Mouse (Mus musculus) cortical plate, adult 2 months (tissue): ENCODE results near the gene Baiap2. TPM values are rescaled to one million over a fixed set of nuclear protein-coding genes. Genes with fewer than 3 reads are reported as not detected.

ENCODE experiments used
- H3K27ac ChIP-seq: fragments of 200-500 bp; 2 replicates; pipeline ENCODE4 v1.5.1; 2012; ENCODE audit warnings: low read length, control low read depth, inconsistent platforms; ENCODE audit not compliant: insufficient read depth
- H3K4me1 ChIP-seq: fragments of 200-500 bp; 2 replicates; pipeline ENCODE4 v1.6.1; 2011; ENCODE audit warnings: low read length; ENCODE audit not compliant: control insufficient read depth, insufficient read depth
- H3K4me3 ChIP-seq: fragments of 200-500 bp; 2 replicates; pipeline ENCODE4 v1.5.1; 2011; ENCODE audit warnings: mild to moderate bottlenecking, low read length, control low read depth; ENCODE audit not compliant: insufficient read depth
- CTCF ChIP-seq: fragments of 200-500 bp; IDR thresholded peaks from 2 replicates; pipeline ENCODE4 v1.5.1; 2011; ENCODE audit warnings: mild to moderate bottlenecking, control low read depth, low read length; ENCODE audit not compliant: insufficient read depth; ENCODE audit errors: extremely low read depth
- POLR2A ChIP-seq: fragments of 200-500 bp; IDR thresholded peaks from 2 replicates; pipeline ENCODE4 v1.6.1; 2011; ENCODE audit warnings: mild to moderate bottlenecking, low read length, control low read depth; ENCODE audit not compliant: insufficient read depth; ENCODE audit errors: extremely low read depth
- polyA plus RNA-seq: library from polyadenylated mRNA; depleted of rRNA; stranded (reverse); fragments of >200 nt; gene quantifications from 2 replicates; pipeline ENCODE4 v1.2.3, GENCODE M21; 2012

Baiap2 gene
- polyA plus RNA-seq, 1 experiment, result 253 TPM

DNA sequence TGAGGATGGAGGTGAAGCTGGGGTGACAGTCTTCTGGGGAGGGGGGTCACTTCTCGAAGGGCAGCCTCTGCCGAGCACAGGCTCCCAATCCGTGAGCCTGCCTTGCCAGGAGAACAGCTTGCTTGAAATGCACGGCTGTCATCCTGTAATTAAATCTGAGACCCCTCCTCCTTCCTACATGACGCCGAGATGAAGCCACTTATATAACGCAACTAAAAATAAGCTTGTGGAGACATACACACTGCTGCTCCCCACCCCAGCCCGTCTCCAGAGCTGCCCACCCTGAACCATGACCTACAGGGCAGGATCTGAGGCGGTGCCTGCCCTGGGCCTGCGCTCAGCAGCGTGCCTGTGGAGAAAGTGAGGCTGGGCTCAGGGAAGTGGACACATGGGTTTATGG, 2.4 kb upstream of the Baiap2 start:
- TF ChIP-seq CTCF (no peak), POLR2A (peak; percentile 78)
- H3K4me1 ChIP-seq, result peaks cover 16% of the 10 kb centered on the region

DNA sequence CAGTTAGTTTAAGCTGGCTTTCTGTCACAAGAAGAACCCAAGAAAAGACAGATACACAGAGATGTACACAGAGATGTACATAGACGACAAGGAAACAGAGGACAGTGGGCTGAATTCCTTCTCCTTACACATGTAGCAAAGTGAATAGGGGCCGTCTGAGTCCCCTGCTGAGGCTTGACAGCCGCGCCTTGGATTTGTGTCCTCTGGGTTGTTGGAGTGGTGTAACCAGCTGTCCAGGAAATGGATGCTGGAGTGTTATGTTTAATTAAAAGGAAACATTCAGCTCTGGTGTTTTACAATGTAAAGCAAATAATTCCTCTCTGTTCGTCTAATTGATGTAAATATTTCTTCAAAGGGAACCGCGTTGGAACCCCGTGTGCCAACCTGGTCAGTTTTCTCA, 769 bp upstream of the Baiap2 start:
- Histone ChIP-seq H3K4me1 (peaks cover 17% of the 10 kb centered on the region), H3K27ac (peak overlapping the region; percentile 27), H3K4me3 (peak overlapping the region; percentile 79)
- no peak for TF ChIP-seq POLR2A
- no peak for TF ChIP-seq CTCF

More for the DNA sequence above, 2.4 kb upstream of the Baiap2 start:
- Histone ChIP-seq H3K4me3 (peak overlapping the region; percentile 79; the same call in 1 of the 2 replicates), H3K27ac (peak overlapping the region; percentile 98)

DNA sequence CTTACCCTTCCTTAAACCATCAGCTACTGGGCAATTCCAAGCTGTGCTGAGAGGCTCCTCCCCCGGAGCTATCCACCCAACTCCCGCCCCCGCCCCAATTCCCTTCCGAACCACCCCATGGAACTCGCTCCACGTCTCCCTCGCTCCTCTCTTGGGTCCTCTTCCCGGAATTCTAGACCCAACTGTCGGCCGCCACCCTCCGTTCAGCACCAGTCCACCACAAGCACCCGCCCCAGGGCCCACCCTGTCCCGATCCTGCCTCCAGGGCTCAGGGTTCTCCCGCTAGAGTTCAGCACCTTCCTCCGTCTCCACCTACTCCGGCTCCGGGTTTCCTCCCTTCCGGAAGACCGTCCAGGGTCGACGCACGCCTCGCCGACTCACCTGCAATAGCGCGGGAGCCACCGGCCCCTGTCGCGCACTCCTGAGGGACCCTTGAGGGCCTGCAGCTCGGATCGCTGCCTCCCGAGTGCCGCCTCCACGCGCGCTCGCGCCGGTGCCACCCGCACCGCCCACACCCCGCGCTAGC, 299 bp upstream of the Baiap2 start:
- peaks cover 17% of the 10 kb centered on the region for H3K4me1 ChIP-seq
- peak overlapping the region; percentile 98 for H3K27ac ChIP-seq
- TF ChIP-seq POLR2A (0 out of 2 replicates have a peak, but pooled peaks have one; percentile 9), CTCF (no peak)
- H3K4me3 ChIP-seq, result peak overlapping the region; percentile 79

DNA sequence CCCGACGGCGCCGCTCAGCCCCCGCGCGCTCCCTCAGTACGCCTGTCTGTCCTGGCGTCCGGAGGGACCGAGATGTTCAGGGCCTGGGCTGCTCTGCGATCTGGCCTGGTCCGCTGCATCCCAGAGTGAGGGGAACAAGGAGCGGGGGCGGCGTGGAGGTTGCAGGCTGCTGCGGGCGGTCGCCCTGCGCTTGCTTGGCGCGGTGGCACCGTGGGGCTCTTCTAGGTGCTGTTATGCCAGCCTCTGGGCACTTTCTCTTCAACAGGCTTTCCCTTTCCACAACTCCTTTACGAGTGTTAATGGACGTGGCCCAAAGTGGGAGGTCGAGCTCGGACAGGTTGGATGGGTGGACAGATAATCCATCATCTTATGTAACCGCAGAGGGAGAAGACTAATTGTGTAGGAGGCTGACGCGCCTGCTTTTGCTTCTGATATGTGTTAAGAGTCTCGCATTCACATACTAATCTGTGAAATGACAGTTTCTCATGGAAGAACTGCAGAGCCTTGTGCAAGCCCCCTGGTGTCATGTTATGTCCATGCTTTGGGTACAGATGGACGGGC, 945 bp downstream of the Baiap2 start:
- no peak for TF ChIP-seq CTCF
- TF ChIP-seq POLR2A, result no peak
- peaks cover 19% of the 10 kb centered on the region for H3K4me1 ChIP-seq

DNA sequence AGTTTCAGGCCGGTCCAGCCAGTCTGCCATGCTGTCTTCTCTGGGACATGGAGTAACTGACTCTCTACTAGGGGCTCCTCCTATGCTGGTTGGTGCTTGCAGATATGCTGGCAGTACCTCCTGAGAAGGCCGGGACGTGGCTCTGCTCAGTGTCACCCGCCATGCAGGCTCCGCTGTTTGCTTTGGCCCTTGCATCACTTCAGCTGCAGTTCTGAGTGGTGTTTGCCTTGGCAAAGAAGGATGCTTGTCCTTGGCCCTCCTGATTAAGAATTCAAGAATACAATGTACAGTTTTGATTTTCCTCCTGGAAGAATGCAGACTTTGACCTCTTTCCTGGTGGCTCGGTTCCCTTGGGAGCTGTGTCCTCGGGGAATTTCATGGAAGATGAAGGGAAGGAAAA, 2.8 kb downstream of the Baiap2 start:
- H3K4me1 ChIP-seq, result peaks cover 16% of the 10 kb centered on the region
- peak overlapping the region; percentile 79 for H3K4me3 ChIP-seq
- no peak overlapping the region for H3K27ac ChIP-seq
- no peak for TF ChIP-seq CTCF
- TF ChIP-seq POLR2A, result no peak

More for the DNA sequence above, 945 bp downstream of the Baiap2 start:
- Histone ChIP-seq H3K4me3 (peak overlapping the region; percentile 79), H3K27ac (peak overlapping the region; percentile 96)

DNA sequence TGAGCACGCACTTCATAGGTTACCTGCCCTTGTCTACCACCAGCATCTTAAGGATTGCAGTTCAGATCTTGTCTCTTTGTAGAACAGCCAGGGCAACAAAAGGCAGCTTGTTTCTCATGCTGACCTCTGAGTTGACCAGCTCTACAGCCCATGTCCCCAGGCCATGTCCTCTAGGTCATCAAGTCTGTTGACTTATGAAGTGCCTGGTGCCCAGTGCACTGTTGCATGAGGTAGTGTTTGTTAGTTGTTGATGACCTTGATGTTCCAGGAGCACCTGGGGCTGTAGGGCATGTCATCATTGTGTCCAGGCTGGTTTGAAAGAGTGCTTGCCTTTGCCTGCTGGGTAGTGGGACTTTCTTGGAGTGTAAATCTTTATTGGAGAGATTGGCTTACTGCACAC, 4.9 kb downstream of the Baiap2 start:
- no peak for TF ChIP-seq POLR2A
- Histone ChIP-seq H3K4me3 (no peak overlapping the region; the same call in 1 of the 2 replicates), H3K27ac (no peak overlapping the region), H3K4me1 (peaks cover 28% of the 10 kb centered on the region)

DNA sequence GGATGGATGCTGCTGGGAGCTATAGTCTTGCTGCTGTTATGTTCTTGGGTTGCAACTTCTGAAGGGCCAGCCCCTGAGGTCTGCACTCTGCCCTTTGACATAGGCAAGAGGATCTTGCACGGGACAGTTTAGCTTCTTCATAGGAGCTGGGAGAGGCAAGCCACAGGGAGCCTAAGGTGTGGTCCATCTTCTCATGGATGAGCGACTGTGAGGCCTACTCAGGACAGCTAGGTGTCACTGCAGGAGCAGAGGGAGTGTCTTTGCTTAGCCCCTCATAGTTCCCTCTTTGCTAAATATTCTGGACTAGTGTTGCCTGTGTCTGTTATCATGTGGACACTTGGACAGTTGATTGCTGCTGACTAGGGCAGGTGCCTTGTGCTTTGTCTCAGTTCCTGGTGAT, 5.3 kb downstream of the Baiap2 start:
- no peak overlapping the region for H3K4me3 ChIP-seq
- H3K4me1 ChIP-seq, result peaks cover 32% of the 10 kb centered on the region
- TF ChIP-seq POLR2A (no peak), CTCF (peak; percentile 20; the same call in 1 of the 2 replicates)
- H3K27ac ChIP-seq, result no peak overlapping the region

DNA sequence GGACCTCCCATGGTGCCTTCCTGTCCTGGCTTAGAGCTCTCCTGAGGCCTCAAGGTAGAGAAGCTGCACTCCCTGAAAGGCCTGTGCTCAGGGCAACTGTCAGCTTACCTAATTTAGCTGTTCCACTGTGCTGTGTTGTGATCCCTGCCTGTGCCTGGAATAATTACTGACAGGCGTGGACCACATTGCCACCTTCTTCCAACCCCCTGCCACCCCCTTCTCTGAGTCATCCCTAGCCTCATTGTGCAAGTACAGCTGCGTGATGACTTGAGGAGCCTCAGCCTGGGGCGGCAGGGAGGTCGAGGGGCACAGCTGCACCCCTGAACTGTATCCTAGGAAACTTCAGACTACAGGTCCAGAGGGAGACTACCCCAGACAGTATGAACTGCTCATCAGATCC, 5.7 kb downstream of the Baiap2 start:
- no peak for TF ChIP-seq CTCF
- no peak for TF ChIP-seq POLR2A
- Histone ChIP-seq H3K4me1 (peaks cover 35% of the 10 kb centered on the region), H3K4me3 (no peak overlapping the region), H3K27ac (no peak overlapping the region)

DNA sequence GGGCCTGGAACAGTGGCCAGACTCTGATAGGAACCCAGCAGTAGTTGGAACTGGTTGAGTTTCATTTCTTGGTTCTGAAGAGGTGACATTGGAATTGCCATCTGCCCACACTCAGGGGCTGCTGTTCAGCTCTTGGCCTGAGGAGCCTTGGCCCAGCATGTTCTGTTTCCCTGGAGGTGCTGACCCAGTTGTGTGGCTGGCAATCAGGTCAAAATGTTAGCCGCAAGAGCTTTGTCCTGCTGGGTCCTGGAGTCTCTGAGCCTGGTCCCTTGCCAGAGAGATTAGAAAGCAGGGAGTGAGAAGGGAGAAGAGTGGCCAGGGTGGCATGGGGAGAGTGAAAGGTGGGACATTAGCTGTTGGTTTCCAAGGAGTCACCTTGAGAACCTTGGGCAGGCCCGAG, 6.2 kb downstream of the Baiap2 start:
- Histone ChIP-seq H3K4me3 (no peak overlapping the region), H3K27ac (no peak overlapping the region), H3K4me1 (peaks cover 35% of the 10 kb centered on the region)
- TF ChIP-seq CTCF (no peak), POLR2A (no peak)

DNA sequence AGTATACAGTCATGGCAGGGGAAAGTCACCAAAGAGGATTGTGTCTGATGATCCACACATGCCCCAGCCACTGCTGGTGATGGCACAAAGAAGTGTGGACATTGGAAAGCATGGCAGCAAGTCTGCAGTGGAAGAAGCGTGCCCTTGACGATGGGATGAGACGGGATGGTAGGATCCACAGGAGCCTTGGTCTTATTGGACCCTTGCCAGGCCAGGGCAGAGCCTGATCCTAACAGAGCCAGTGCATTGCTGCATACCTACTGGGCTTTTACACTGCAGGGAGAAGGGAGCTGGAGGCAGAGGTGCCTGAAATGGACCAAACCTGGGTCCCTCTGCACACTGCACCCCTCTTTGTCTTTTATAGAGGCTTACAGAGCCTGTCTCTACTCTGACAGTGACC, 8.0 kb downstream of the Baiap2 start:
- H3K4me1 ChIP-seq, result peaks cover 39% of the 10 kb centered on the region
- no peak overlapping the region for H3K4me3 ChIP-seq
- no peak overlapping the region for H3K27ac ChIP-seq
- TF ChIP-seq POLR2A (no peak), CTCF (no peak)
